Comparison of ENCODE assay signal across 8 mouse cellular contexts in the genomic region with DNA sequence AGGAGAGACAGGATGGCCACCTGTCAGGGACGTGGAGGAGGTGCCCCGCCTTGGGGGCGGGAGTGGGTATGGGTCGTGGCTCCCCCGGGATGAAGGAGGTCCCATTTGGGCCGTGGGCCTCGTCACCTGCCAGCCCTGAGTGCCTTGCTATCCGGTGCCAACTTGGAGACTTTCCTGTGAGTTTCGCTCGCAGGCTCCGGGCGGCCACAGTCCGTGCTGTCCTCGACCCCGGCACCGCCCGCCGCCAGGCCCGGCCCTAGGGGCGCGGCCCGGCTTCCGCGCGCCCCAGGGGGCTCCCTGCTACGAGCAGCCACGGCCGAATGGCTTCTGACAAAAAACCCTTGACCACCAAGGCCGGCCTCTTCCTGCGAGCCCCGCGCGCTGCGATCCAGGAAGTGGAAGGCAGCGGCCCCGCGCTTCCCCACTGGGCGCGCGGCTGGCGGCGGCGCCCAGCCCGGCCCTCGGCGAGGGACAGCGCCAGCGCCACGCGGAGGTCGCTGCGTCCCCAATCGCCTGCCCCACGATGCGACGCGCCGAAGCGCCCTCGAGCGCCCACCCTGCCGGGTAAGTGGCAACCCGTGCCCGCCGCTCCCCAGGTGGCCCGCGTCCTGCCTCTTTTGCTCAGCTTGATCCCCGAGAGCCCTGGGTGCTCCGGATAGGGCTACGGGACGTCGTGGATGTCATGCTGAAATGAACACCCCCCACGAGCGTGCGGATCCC. TPM values are rescaled to one million over a fixed set of nuclear protein-coding genes. Genes with fewer than 3 reads are reported as not detected.
DNase-seq lines count a peak whose midpoint lies in the region; ATAC-seq and TF ChIP-seq lines count a peak whose summit lies in the region.

A gene (plus strand): TSS at position 286 of the 720 bp plus-strand sequence.

- H3K9me3 ChIP-seq in G1E (replicated peaks), result peaks cover 16% of the 10 kb centered on the region
- H3K9me3 ChIP-seq in hindbrain, embryonic 14.5 days (ENCODE audit: control insufficient read depth, low read length), result no peaks in the 10 kb centered on the region
- H3K9me3 ChIP-seq in midbrain, embryonic 15.5 days, result no peaks in the 10 kb centered on the region
- H3K9me3 ChIP-seq in stomach, embryonic 16.5 days (replicated peaks; ENCODE audit: control insufficient read depth, low read length), result 0 out of 2 replicates have a peak, but pooled peaks cover 5% of the 10 kb centered on the region

- no peak for TF ChIP-seq CTCF in G1E (IDR thresholded peaks at IDR 0.05; ENCODE audit: low read depth, low read length)
- no peak for TF ChIP-seq CTCF in gastrocnemius, adult 2 months (IDR thresholded peaks at IDR 0.05)

- H3K4me3 ChIP-seq in G1E (ENCODE audit: low read depth, low read length), result peak within 1 kb of the TSS; percentile 8; the same call in 1 of the 2 replicates
- H3K4me3 ChIP-seq in gastrocnemius, adult 2 months, result peak within 1 kb of the TSS; percentile 75
- H3K4me3 ChIP-seq in hindbrain, embryonic 14.5 days (replicated peaks; ENCODE audit: low read length), result peak within 1 kb of the TSS; percentile 55
- peak within 1 kb of the TSS; percentile 52 for H3K4me3 ChIP-seq in midbrain, embryonic 15.5 days
- H3K4me3 ChIP-seq in stomach, embryonic 16.5 days (replicated peaks; ENCODE audit: low read length), result peak within 1 kb of the TSS; percentile 70

- peak within 1 kb of the TSS; percentile 92 for H3K27ac ChIP-seq in gastrocnemius, adult 2 months
- H3K27ac ChIP-seq in hindbrain, embryonic 14.5 days, result peak within 1 kb of the TSS; percentile 51; the same call in 1 of the 2 replicates
- peak within 1 kb of the TSS; percentile 25 for H3K27ac ChIP-seq in midbrain, embryonic 15.5 days
- H3K27ac ChIP-seq in stomach, embryonic 16.5 days (ENCODE audit: low read length), result peak within 1 kb of the TSS; percentile 81

- peak within 1 kb of the TSS; percentile 69 for H3K9ac ChIP-seq in hindbrain, embryonic 14.5 days
- H3K9ac ChIP-seq in midbrain, embryonic 15.5 days, result peak within 1 kb of the TSS; percentile 55
- peak within 1 kb of the TSS; percentile 90 for H3K9ac ChIP-seq in stomach, embryonic 16.5 days (ENCODE audit: low read length)

- DNase-seq in G1E (ENCODE audit: low spot score), result no peak
- peak; percentile 27 to 47 for DNase-seq in adrenal gland, postnatal 4 days (ENCODE audit: low spot score in 2 of 2)
- DNase-seq in gastrocnemius, adult 2 months, result peak; percentile 75
- no peak for DNase-seq in hindbrain, embryonic 14.5 days (ENCODE audit: low spot score)
- DNase-seq in liver, result peak; percentile 42
- no peak for DNase-seq in right cerebral cortex, adult 18-20 months

- intact Hi-C loops in gastrocnemius, adult 2 months (cut with DNase I), result loop anchor here (2.0 kb wide), 1 partner anchor 42 kb away; no protein-coding TSS in a partner anchor

- peak within 1 kb of the TSS; percentile 99 for H3K4me2 ChIP-seq in hindbrain, embryonic 14.5 days (replicated peaks)
- peak within 1 kb of the TSS; percentile 99 for H3K4me2 ChIP-seq in midbrain, embryonic 15.5 days
- peak within 1 kb of the TSS; percentile 97 for H3K4me2 ChIP-seq in stomach, embryonic 16.5 days (ENCODE audit: low read depth, low read length)

- no peak for ATAC-seq in G1E (ENCODE audit: extremely low read depth, insufficient number of reproducible peaks, low FRiP score, poor library complexity, severe bottlenecking)
- peak; percentile 35; the same call in 1 of the 2 replicates for ATAC-seq in hindbrain, embryonic 14.5 days (ENCODE audit: low FRiP score)
- ATAC-seq in midbrain, embryonic 15.5 days (replicated peaks), result peak; percentile 64
- peak; percentile 61 for ATAC-seq in stomach, embryonic 16.5 days (ENCODE audit: insufficient read depth, low FRiP score)

- no peaks in the 10 kb centered on the region for H3K27me3 ChIP-seq in G1E (ENCODE audit: insufficient read depth, low read length)
- 0 out of 2 replicates have a peak, but pooled peaks cover 4% of the 10 kb centered on the region for H3K27me3 ChIP-seq in hindbrain, embryonic 14.5 days (ENCODE audit: control insufficient read depth, insufficient read depth, low read length)
- peaks cover 7% of the 10 kb centered on the region; the same call in 1 of the 2 replicates for H3K27me3 ChIP-seq in midbrain, embryonic 15.5 days (replicated peaks)
- no peaks in the 10 kb centered on the region for H3K27me3 ChIP-seq in stomach, embryonic 16.5 days (ENCODE audit: control insufficient read depth, insufficient read depth, low read length)

- H3K36me3 ChIP-seq in G1E (replicated peaks), result no peaks in the 10 kb centered on the region
- no peaks in the 10 kb centered on the region for H3K36me3 ChIP-seq in hindbrain, embryonic 14.5 days (replicated peaks; ENCODE audit: control insufficient read depth, insufficient read depth)
- H3K36me3 ChIP-seq in midbrain, embryonic 15.5 days (replicated peaks), result no peaks in the 10 kb centered on the region
- no peaks in the 10 kb centered on the region for H3K36me3 ChIP-seq in stomach, embryonic 16.5 days (ENCODE audit: control insufficient read depth, insufficient read depth, low read length)

- no peaks in the 10 kb centered on the region for H3K4me1 ChIP-seq in G1E (ENCODE audit: insufficient read depth, low read depth, low read length)
- H3K4me1 ChIP-seq in hindbrain, embryonic 14.5 days (replicated peaks; ENCODE audit: control insufficient read depth, insufficient read depth, low read length), result peaks cover 27% of the 10 kb centered on the region
- peaks cover 17% of the 10 kb centered on the region for H3K4me1 ChIP-seq in midbrain, embryonic 15.5 days
- H3K4me1 ChIP-seq in stomach, embryonic 16.5 days (ENCODE audit: control insufficient read depth, insufficient read depth, low read length), result peaks cover 44% of the 10 kb centered on the region

- WGBS in hindbrain, embryonic 14.5 days, result under 1% methylated on average over 73 of the region's 75 CpGs
- WGBS in midbrain, embryonic 15.5 days, result 1% methylated on average over 63 of the region's 75 CpGs
- WGBS in stomach, embryonic 16.5 days, result under 1% methylated on average over 75 of the region's 75 CpGs

RNA-seq across cellular contexts. Expression of the gene that starts here (rescaled TPM):
- total RNA-seq in G1E (2014; fragmentation: Nextera tagmentation) (3.5 and 4.2 TPM in 2 replicates), G1E (2017) (0.58 and 3.4 TPM in 2 replicates)
- 5.1 and 5.2 TPM in 2 replicates for polyA plus RNA-seq in G1E (2012)
- total RNA-seq in adrenal gland, postnatal 4 days (2021), result 10 to 100 TPM; 16.7 to 19.8 TPM
- total RNA-seq in gastrocnemius, adult 2 months (2021), result 10 to 100 TPM in 1 of 2 experiments, 1 to 10 TPM in 1; 6.4 to 14.3 TPM
- polyA plus RNA-seq in hindbrain, embryonic 14.5 days (2014; fragmentation: Nextera tagmentation; extraction: Ambion mirVana), result 2.7 and 3.1 TPM in 2 replicates
- 2.4 and 2.8 TPM in 2 replicates for polyA plus RNA-seq in midbrain, embryonic 15.5 days (2015; fragmentation: Nextera tagmentation; extraction: Ambion mirVana)
- polyA plus RNA-seq in stomach, embryonic 16.5 days (2015; fragmentation: Nextera tagmentation; extraction: Ambion mirVana), result 8.5 and 9.3 TPM in 2 replicates

Comparison
In these comparisons a context has a peak if more than half of its experiments do, and no peak if none do; other contexts are left out.
1. DNase-seq: peak in adrenal gland, postnatal 4 days (2 of 2), gastrocnemius, adult 2 months (single experiment) and liver (single experiment); none in G1E (single experiment), hindbrain, embryonic 14.5 days (single experiment) and right cerebral cortex, adult 18-20 months (single experiment).
2. H3K4me3 ChIP-seq: peak in every context shown above with its lines; median percentile 75 in gastrocnemius, adult 2 months; 70 in stomach, embryonic 16.5 days; 55 in hindbrain, embryonic 14.5 days; 52 in midbrain, embryonic 15.5 days; 8 in G1E.
3. H3K27ac ChIP-seq: peak in every context shown above with its lines; median percentile 92 in gastrocnemius, adult 2 months; 81 in stomach, embryonic 16.5 days; 51 in hindbrain, embryonic 14.5 days; 25 in midbrain, embryonic 15.5 days.
4. Peak in every context shown above with its lines, with median percentiles within 50 percentile points of each other: H3K4me2 ChIP-seq and H3K9ac ChIP-seq.